Mouse (Mus musculus) cerebellum, adult 8-10 months (tissue): ENCODE data around the gene Sec14l3.
"Not testable (repeated sequence)": the region's sequence is repeated elsewhere in the genome, so short reads cannot be mapped to it uniquely, and the experiment has no call there.

ENCODE experiments used
- DNase-seq: peaks from one replicate; pipeline ENCODE4 v3.0.0; 2022

The Sec14l3 gene

GRCm38 (mm10) chr11:4064627-4065122 is at the start of gene Sec14l3:
Sec14l3 (plus strand) TSS chr11:4064841.
- DNase-seq, result no peak

- not testable (repeated sequence) for DNase-seq
These were observed 48.8 kb upstream of the Sec14l3 start for GRCm38 (mm10) chr11:4015796-4016195.

GRCm38 (mm10) chr11:4022111-4022510 is 42.5 kb upstream of the Sec14l3 start:
- DNase-seq, result not testable (repeated sequence)

- no peak for DNase-seq
These were observed 41.3 kb upstream of the Sec14l3 start for GRCm38 (mm10) chr11:4023321-4023720.

GRCm38 (mm10) chr11:4027066-4027465 is 37.6 kb upstream of the Sec14l3 start:
- DNase-seq, result no peak

GRCm38 (mm10) chr11:4027561-4028334 is 36.9 kb upstream of the Sec14l3 start:
- no peak for DNase-seq

- DNase-seq, result no peak
These were observed 35.3 kb upstream of the Sec14l3 start for GRCm38 (mm10) chr11:4029343-4029742.

GRCm38 (mm10) chr11:4031126-4031941 is 33.3 kb upstream of the Sec14l3 start, which contains the start of gene Sec14l4:
Sec14l4 (plus strand) TSS chr11:4031462.
- DNase-seq, result no peak

GRCm38 (mm10) chr11:4031961-4032360 is 32.7 kb upstream of the Sec14l3 start:
- DNase-seq, result no peak

- DNase-seq, result no peak
These were observed 31.2 kb upstream of the Sec14l3 start for GRCm38 (mm10) chr11:4033471-4033870.

GRCm38 (mm10) chr11:4034169-4034568 is 30.5 kb upstream of the Sec14l3 start:
- DNase-seq, result no peak

- no peak for DNase-seq
These were observed 29.3 kb upstream of the Sec14l3 start for GRCm38 (mm10) chr11:4035116-4035892.

- DNase-seq, result no peak
These were observed 28.7 kb upstream of the Sec14l3 start for GRCm38 (mm10) chr11:4035916-4036315.

- DNase-seq, result no peak
These were observed 28.1 kb upstream of the Sec14l3 start for GRCm38 (mm10) chr11:4036365-4037084.

GRCm38 (mm10) chr11:4039951-4040350 is 24.7 kb upstream of the Sec14l3 start:
- no peak for DNase-seq

GRCm38 (mm10) chr11:4041123-4041625 is 23.5 kb upstream of the Sec14l3 start:
- no peak for DNase-seq

GRCm38 (mm10) chr11:4043081-4043480 is 21.6 kb upstream of the Sec14l3 start:
- DNase-seq, result no peak

- no peak for DNase-seq
These were observed 18.1 kb upstream of the Sec14l3 start for GRCm38 (mm10) chr11:4046526-4046925.

- DNase-seq, result no peak
These were observed 16.9 kb upstream of the Sec14l3 start for GRCm38 (mm10) chr11:4047766-4048165.

GRCm38 (mm10) chr11:4048438-4048837 is 16.2 kb upstream of the Sec14l3 start:
- DNase-seq, result no peak

- peak; percentile 64 for DNase-seq
These were observed 11.1 kb upstream of the Sec14l3 start for GRCm38 (mm10) chr11:4053586-4053985.
